Mouse (Mus musculus) T-helper 2 cell (primary cell): ENCODE results near the gene Rcan2.

Experiments used
- in situ Hi-C: fragments of 300-600 bp; cut with MboI, MseI; formaldehyde crosslinking; loops from one replicate; pipeline ENCODE4 v1.15.1; 2025; ENCODE audit warnings: high pct_unique_total_duplicates

Gene Rcan2

DNA sequence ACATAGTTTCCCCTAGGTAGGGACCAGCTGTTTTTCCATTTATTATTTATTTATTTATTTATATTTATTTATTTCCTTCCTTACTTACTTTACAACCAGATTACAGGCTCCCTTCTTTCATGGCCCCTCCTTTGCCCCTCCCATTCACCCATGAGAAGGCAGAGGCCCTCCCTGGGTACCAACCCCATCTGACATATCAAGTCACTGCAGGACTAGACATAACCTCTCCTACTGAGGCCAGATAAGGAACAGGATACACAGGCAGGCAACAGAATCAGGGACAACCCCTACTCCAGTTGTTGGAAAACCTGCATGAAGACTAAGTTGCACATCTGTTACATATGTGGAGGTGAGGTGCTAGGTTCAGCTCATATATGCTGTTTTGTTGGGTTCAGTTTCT, 105.6 kb downstream of the Rcan2 start:
- in situ Hi-C loops, result no loop called here

DNA sequence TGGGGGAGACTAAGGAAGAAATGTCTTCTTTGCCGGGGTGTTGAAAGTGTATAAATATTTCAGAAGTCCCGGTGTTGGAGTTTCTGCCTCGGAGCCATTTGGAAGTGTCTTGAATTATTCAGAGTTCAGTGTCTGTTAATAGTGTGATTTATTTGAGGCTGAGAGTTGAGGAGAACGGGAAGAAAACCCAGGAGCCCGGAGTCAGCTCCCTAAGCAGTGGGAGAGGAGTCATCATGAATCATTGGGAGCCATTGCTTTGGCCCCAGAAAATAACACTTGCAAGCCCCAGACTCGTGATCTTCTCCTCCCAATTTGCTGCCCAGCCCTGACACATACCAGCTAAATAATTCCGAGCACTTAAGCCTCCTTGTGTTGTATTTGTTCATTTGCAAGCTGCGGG, 115.0 kb downstream of the Rcan2 start:
- in situ Hi-C loops, result no loop called here

DNA sequence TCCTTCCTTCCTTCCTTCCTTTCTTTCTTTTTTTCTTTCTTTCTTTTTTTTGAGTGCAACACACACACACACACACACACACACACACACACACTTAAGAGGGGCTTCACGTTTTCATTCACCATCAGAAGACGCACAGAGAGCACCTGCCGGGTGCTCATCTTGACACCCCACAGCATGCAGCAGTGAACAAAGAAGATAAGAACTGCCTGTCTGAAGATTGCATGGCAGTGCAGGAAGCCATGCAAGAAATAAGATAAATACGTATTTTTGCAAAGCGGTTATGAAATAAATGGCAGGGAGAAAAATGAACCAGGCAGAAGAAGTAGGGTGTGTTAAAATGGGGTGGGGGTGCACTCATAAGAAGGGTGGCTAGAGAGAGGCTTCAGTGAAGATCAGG, 116.0 kb downstream of the Rcan2 start:
- in situ Hi-C loops, result no loop called here

DNA sequence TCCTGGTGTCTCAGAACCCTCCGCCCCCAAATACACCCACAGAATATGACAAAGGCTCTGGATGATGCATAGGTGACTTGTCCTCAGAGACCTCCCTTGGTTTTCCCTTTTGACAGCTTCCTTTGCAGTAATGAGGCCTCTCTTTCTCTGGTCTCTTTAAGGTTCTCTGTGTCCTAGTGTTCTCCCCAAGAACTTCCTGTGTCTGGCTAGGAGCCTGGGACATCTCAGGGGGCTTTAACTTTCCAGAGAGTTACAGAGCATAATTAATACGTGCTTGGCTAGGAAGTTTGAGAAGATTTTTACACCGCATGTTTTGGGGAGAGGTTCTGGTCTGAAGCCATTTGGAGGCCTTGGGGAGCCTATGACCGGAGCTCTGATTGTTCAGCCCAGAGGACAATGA, 128.7 kb downstream of the Rcan2 start:
- in situ Hi-C loops, result loop anchor here (10.0 kb wide), 1 partner anchor 995 kb away; no protein-coding TSS in a partner anchor

DNA sequence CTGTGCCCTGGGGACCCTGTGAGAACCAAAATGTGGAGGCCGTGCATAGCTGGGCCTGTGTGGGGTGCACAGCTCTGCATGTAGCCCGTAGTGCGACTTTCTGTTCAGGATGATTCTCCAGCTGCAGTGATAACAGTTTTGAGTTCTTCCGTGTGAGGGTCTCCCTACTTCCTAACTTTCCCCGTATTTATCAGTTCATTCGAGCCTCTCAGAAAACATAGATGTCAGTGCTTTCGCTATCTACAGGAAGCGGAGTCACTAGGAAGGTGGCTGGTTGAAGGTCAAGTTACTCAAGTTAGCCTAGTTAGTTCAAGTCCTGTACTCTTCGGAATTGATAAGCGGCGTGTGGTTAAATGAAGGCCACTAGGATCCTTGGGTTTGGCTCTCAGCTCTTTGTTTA, 130.6 kb downstream of the Rcan2 start:
- in situ Hi-C loops, result no loop called here

DNA sequence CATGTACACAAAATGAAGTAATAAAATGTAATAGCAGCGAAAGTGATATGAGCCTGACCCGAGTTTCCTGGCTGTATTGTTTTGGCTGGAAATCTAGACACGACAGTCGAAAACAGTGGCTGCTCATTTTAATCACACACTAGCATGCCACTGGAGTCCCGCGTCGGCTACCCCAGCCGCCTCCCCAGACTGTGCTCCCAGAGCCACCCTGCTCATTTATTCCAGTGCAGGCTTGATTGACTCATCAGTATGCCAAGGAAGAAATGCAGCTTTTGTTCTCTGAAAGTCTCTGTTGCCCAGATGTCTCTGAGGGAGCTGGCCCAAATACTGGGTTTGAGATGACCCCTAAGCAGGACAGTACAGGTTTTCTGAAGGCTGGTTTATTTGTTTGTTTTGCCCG, 132.9 kb downstream of the Rcan2 start:
- in situ Hi-C loops, result no loop called here

DNA sequence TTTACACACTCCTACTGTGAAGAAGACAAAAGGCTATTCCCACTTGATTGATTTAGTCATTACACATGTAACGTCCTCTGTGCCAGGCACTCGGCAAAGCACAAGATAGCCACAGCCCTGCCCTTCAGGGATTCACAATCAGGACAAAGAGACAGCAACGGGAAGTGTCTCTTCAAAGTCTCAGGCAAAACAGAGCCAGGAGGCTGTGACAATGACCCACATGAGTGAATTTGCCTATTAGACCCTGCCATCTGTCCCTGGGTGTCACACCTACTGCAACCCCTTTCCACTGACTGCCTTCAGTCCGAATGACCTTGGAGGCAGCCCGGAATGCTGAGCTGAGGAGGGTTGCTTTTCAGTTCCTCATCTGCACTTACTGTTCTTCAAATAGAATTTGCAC, 151.1 kb downstream of the Rcan2 start:
- in situ Hi-C loops, result no loop called here

DNA sequence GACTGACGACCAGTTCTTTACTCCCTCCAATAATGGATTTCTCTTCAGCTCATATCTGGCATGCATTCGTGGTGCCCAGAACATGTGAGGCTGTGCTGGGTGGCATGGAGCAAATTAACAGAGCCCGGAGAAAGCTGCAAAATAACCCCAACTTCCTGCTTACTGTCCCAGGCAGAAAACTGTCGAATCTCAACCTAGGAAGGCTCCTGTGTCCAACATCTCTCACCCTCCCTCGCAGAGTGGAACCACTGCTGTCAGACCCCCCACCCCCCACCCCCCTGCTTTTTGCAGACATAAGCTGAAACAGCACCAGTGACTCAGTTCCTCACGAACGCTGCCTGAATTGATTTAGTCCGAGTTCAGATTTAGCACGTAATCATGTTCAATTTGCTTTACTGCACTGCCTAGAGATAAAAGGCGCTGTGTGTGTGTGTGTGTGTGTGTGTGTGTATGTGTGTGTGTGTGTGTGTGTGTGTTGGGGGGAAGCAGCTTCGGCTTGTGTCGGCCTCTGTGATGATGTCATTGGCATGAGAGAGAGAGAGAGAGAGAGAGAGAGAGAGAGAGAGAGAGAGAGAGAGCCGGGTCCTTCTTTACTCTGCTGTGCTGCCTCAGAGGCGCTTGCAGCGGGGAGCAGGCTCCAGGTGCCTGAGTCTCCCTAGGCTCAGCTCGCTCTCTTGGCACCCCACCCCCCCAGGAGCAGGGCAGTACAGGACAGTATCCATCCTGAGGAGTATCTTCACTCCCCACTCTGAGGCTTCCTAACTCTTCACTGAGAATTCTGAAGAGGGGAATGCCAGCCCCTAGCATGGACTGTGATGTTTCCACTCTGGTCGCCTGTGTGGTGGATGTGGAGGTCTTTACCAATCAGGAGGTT, 151.7 kb downstream of the Rcan2 start:
- in situ Hi-C loops, result no loop called here

DNA sequence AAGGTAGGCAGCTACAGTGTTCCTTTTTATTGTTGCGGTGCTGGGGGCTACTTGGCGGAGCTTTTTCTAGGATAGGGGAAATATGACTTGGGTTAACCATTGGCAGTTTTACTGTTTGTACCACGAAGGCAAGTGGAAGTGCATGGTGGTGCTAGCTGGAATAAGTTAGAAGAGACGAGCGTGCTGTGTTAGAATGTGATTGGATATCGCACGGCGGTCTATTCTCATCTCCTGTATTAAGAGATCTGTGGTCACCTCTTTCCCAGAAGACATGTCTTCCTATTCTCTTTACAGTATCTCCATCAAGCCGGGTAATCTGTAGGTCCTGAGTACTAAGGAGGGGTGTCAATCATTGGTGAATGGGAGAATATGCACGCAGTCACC, 152.4 kb downstream of the Rcan2 start:
- in situ Hi-C loops, result no loop called here

DNA sequence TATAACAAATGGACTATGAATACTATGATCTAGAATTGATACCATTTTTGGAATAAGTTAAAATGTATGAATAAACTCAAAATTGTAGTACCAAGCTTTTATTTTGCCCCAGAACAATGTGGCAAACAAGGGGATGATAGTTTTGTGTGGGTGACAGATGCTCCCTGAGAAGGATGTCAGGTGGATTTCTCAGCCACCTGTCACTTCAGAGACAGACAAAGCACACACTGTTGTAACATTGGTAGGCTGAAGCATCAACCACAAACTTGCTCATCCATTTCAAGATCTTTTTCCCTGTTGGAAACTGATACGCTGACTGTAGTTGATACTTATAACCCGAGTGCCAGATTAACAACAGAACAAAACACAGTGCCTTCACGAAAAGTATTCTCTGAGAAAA, 158.6 kb downstream of the Rcan2 start:
- in situ Hi-C loops, result no loop called here

DNA sequence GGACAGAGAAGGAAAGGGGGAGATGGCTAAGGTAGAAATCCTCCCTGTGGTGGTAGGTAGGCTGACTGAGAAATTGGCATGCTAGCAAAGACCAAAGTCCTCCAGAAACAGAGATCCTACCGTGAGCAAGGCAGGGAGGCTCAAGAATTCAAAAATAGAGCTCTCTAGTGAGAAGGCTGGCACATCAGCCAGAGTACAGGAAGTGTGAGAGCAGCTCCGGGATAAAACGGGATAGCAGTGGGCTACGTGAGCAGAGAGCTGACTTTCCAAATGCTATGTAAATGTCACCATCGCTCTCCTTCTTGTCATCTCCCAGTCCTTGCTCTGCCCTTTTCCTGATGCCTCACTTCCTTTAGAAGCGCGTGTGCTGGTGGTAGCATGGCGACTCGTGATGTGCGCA, 168.8 kb downstream of the Rcan2 start:
- in situ Hi-C loops, result no loop called here

DNA sequence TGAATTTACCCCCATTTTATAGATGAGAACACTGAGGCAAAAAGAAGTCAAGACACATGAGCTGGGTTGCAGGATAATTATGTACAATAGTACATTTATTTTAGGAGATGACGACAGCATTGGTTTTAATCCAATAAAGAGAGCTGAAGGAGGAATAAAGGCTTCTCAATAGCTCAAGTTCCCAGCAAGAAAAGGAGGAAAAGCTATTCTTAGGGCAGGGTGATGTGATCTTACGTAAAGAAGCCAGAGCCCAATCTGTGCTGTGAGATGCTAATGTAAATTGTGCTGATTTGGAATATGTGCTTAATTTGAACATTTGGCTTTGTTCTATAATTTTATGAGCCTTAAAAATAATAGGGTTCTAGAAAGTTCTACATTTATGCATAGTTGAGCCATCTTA, 176.4 kb downstream of the Rcan2 start:
- in situ Hi-C loops, result no loop called here

DNA sequence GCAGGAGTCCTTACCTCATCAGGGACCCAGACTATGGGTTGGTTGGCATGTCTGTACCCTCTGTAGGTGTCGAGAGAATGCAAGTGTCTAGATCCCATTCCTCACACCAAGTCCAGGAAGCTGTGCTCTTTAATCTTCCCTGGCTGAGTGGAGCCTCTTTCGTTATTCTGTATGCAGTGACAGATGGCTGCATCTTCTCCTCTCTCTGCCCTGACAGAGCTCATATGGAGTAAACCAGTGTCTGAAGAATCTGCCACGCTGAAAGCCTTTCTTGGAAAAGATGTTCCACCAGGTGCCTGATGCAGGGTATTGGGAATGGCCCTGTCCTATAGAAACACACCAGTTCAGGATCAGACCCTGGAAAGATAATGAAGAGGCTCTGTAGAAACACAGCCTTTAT, 178.8 kb downstream of the Rcan2 start:
- in situ Hi-C loops, result no loop called here

DNA sequence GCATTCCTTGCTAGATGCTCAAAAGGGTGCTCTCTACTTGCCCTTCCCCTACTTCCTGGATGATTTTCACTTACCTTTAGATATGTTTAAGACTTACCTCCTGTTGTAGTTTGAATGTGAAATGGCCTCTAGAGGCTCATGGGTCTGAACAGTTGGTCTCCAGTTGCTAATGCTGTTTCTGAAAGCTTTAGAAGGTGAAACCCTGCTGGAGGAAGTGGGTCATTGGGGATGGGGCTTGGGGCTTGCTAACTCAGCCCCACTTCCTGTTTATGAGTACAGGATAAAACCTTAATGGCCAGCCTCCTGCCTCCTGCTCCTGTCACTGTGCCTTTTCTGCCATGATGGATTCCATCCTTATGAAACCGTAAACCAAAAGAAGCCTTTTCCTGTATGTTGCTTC, 181.4 kb downstream of the Rcan2 start:
- in situ Hi-C loops, result no loop called here

DNA sequence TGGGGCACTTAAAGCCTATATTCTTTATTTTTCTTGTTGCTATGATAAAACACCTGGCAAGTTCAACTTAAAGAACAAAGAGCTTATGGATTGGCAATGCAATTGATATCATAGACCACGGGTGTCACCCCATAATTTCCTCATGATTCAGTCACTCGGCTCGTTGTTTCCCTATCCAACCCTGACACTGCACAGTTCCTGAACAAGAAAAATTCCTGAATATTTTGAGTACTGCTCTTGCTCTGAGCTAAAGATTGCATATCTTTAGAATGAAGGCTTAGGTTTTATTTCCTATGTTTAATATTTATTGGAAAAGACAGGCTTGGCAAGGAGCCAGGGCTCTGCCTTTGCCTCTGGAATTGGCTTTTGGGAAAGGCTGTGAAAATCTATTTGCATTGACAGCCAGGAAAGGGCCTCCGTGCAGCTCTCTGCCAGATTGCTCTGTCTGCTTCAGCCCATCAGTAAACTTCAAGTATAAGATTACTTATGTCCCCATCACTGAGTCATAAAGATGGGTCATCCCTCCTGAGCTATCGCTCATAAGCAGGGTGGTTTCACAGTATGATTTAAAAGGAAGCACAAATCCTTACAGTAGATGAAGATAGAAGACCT, 188.3 kb downstream of the Rcan2 start:
- in situ Hi-C loops, result no loop called here

DNA sequence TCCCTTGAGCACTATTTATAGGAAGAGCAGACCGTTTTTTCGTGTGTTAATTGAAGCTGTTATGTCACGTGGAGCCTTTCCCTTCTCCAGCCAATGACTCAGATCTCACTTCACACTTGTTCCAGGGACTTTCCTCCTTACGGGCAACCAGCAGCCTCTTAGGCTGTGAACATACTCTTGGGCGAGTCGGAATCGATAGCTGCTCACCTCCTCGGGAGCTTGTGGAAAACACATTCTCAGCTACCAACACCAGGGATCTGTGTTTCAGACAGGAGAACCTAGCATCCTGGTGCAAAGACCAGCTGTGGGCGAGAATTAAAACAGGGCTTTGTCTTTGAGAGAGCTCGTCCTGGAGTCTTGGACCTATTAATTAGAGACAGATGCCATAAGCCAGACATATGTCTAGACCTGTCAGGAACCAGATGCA, 189.8 kb downstream of the Rcan2 start:
- in situ Hi-C loops, result no loop called here

DNA sequence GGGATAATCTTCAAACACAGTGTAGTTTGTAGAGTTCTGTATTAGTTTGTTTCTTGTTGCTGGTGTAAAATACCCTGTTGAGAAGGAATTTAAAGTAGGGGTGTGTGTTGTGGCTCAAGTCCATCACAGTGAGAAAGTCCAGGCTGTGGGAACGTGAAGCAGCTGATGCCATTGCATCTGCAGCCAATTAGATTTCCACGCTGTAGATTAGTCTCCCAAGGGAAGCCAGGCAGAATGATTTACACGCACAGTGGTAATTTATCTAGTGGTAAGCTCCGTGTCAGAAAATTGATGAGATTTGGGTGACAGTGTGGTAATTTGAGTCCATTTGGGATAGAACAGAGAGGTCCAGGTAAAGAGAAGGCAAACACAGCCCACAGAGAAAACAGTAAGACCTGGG, 192.9 kb downstream of the Rcan2 start:
- in situ Hi-C loops, result no loop called here

DNA sequence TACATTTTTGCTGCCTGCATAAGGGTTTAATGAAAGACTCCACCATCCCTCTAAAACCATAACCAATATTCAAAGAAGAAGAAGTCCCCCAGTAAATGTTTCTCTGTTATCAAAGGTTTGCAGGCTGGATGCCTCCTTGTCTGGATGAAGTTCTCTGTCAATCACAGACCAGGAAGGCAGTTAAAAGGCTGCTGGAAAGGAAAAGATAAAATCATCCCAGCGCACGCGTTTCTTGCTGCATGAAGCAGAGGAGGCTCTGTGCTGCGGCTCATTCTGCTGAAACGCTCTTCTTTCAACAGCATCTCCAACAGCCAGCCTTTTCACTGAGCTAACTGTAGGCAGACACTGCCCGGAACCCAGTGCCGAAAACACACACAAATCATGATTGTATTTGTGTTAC, 196.4 kb downstream of the Rcan2 start:
- in situ Hi-C loops, result no loop called here

DNA sequence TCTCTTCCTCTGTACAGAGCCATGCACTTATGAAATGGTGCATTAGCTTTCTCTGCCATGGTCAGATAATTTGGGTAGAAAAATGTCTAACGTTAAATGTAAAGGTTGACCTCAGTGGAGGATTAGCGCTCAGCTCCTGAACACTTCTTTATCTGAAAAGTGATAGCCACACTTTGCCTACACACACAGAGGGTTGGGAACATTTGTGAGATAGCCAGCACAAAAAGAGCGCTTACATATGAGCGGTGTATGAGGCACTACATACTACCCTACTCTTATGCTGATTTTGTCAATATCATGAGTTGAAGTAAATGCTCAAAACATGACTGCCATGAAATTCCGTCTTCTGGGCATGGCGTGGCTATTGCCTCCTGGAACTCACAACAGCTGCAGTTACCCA, 196.9 kb downstream of the Rcan2 start:
- in situ Hi-C loops, result no loop called here

DNA sequence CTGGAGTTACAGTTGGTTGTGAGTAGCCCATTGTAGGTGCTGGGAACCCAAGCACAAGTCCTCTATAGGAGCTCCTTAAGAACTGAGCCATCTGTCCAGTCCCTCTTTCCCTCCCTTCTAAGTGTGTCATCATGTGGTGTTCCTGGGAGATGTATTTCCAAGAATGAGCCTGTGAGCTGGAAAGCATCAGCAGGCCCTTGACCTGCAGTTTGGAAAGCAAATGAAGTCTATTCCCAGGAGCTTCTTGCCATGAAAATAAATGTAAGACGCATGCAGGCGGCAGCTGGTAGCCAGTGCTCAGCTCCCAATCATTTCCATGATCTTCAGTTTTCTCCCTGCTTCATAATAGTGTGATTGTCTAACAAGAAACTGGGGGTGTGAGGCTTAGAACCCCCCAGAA, 203.2 kb downstream of the Rcan2 start:
- in situ Hi-C loops, result no loop called here

DNA sequence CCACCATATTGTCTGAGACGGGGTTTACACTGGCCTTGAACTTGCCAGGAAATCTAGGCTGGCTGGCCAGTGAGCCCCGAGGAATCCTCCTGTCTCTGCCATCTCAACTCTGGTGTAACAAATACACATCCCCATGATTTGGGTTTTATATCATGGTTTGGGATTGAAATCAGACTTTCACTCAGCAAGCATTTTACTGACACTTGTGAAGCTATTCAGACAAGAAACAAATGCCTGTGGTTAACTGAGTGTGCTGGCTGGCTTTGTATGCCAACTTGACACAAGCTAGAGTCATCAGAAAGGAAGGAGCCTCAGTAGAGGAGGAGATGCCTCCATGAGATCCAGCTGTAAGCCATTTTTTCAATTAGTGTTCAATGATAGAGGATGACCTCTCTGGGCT, 206.3 kb downstream of the Rcan2 start:
- in situ Hi-C loops, result no loop called here

DNA sequence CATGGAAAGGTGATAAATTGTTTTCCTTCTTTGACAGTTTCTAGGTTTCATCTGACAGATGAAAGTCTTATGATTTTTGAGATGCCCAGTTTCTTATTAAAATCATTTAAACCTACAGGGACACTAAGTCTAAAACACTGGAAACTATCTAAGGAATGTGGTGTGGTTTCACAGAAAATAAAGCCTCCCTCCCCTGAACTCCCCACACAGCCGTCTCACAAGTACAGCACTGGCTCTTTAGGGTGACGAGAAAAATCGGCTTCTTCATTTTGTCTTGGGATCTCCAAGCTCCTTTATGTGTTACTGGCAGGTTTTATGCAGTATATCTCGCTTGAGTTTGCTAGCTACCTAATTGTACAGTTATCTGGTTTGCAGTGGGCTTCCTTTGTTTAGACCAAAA, 210.8 kb downstream of the Rcan2 start:
- in situ Hi-C loops, result no loop called here

DNA sequence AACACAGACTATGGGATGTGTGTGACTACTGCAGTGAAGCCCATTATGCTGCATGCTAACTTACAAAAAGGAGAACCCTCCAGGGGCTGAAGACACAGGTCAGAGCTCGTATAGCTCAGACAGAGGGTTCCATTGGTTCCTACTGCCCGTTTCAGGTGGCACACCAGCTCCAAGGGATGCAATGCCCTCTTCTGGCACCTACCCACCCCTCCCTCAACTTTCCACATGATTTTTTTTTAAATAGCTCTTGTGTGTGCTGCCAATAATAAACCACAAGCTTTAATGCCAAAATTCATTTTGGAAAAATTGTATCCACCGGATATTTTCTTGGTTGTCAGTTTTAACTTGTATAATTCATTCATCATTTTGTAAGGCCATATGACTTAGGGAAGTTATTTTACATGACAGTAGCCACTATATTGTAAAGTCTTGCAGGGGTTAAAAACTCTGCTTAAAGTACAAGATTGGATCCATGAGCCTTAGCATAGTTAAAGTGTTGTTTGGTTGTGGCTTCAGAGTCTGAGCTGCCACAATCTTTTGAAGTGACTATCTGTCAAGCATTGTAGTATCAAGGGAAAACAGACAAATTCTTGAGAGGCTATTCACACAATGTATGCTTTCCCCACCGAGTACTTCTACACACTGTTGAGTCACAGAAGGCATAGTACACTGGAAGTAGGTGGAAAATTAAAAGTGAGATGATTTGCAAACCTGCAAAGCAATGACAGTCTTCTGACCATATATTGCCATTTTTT, 212.8 kb downstream of the Rcan2 start:
- in situ Hi-C loops, result no loop called here
